Mouse (Mus musculus): ENCODE results near the gene Gpr3.

GRCm38 (mm10) chr4:133252089-133252488 lies 39.8 kb upstream of the Gpr3 start:
- TF ChIP-seq CTCF (IDR thresholded peaks at IDR 0.05; ENCODE audit: extremely low read depth, insufficient read depth, low read length): peak; percentile 24; the same call in 1 of the 2 replicates
- no peak for TF ChIP-seq POLR2A (IDR thresholded peaks at IDR 0.05; ENCODE audit: extremely low read depth, insufficient read depth, low read length)
